Mouse (Mus musculus) cerebellum, adult 2 months (tissue): ENCODE results near the gene Fras1. TPM values are rescaled to one million over a fixed set of nuclear protein-coding genes. Genes with fewer than 3 reads are reported as not detected.

Experiments used
- DNase-seq, 2 experiments: peaks; one replicate each; pipeline ENCODE4 v3.0.0; 2021
- H3K27ac ChIP-seq: fragments of 200-500 bp; 2 replicates; pipeline ENCODE4 v1.5.1; 2012; ENCODE audit warnings: low read length, control low read depth, inconsistent platforms; ENCODE audit not compliant: insufficient read depth
- H3K27me3 ChIP-seq: fragments of 200-500 bp; 2 replicates; pipeline ENCODE4 v1.6.1; 2012; ENCODE audit warnings: inconsistent platforms, mild to moderate bottlenecking, low read length, moderate library complexity; ENCODE audit not compliant: control insufficient read depth, insufficient read depth
- H3K4me1 ChIP-seq: fragments of 200-500 bp; 2 replicates; pipeline ENCODE4 v1.6.1; 2011; ENCODE audit warnings: low read length; ENCODE audit not compliant: control insufficient read depth, insufficient read depth
- H3K4me3 ChIP-seq: fragments of 200-500 bp; replicated peaks from 2 replicates; pipeline ENCODE3; 2011; ENCODE audit warnings: mild to moderate bottlenecking, low read depth, low read length, control low read depth; ENCODE audit not compliant: insufficient read depth
- CTCF ChIP-seq: fragments of 200-500 bp; IDR thresholded peaks from 2 replicates; pipeline ENCODE4 v1.5.1; 2011; ENCODE audit warnings: low read depth, mild to moderate bottlenecking, control low read depth, low read length, moderate library complexity, borderline replicate concordance; ENCODE audit not compliant: insufficient read depth
- POLR2A ChIP-seq: fragments of 200-500 bp; IDR thresholded peaks from 2 replicates; pipeline ENCODE4 v1.6.1; 2011; ENCODE audit warnings: low read length, control low read depth, borderline replicate concordance; ENCODE audit not compliant: insufficient read depth
- WGBS: fragments of 180-500 bp; shearing (Covaris S2); methylation state at CpG from one replicate; pipeline ENCODE4 v1.1.7; 2018; 5-methylcytosine and 5-hydroxymethylcytosine counted together
- polyA plus RNA-seq: library from polyadenylated mRNA; depleted of rRNA; stranded (reverse); fragments of >200 nt; gene quantifications from 2 replicates; pipeline ENCODE4 v1.2.3, GENCODE M21; 2012

Gene Fras1
- polyA plus RNA-seq, 1 experiment, result 1.1 TPM

GRCm38 (mm10) chr5:96716273-96717034, 342.7 kb downstream of the Fras1 start:
- Histone ChIP-seq H3K4me3 (no peak overlapping the region), H3K4me1 (no peaks in the 10 kb centered on the region; the same call in 1 of the 2 replicates), H3K27me3 (no peaks in the 10 kb centered on the region; the same call in 1 of the 2 replicates), H3K27ac (no peak overlapping the region)
- 31% methylated on average over 8 of the region's 8 CpGs for WGBS
- DNase-seq, result no peak
- TF ChIP-seq CTCF (no peak), POLR2A (no peak)

- H3K4me1 ChIP-seq, result no peaks in the 10 kb centered on the region; the same call in 1 of the 2 replicates
- H3K4me3 ChIP-seq, result no peak overlapping the region
- no peak for DNase-seq
- 83% methylated on average over 4 of the region's 4 CpGs for WGBS
- no peak overlapping the region for H3K27ac ChIP-seq
- no peak for TF ChIP-seq CTCF
- no peak for TF ChIP-seq POLR2A
- H3K27me3 ChIP-seq, result no peaks in the 10 kb centered on the region
These were observed 343.9 kb downstream of the Fras1 start for GRCm38 (mm10) chr5:96717690-96718089.

GRCm38 (mm10) chr5:96718601-96719000, 344.8 kb downstream of the Fras1 start:
- TF ChIP-seq CTCF (no peak), POLR2A (no peak)
- Histone ChIP-seq H3K27ac (no peak overlapping the region), H3K4me1 (no peaks in the 10 kb centered on the region; the same call in 1 of the 2 replicates), H3K4me3 (no peak overlapping the region), H3K27me3 (no peaks in the 10 kb centered on the region)
- 92% methylated on average over 5 of the region's 5 CpGs for WGBS
- DNase-seq, result no peak

- Histone ChIP-seq H3K4me3 (no peak overlapping the region), H3K27me3 (no peaks in the 10 kb centered on the region), H3K27ac (no peak overlapping the region), H3K4me1 (no peaks in the 10 kb centered on the region; the same call in 1 of the 2 replicates)
- TF ChIP-seq CTCF, result no peak
- TF ChIP-seq POLR2A, result no peak
- WGBS, result 58% methylated on average over 5 of the region's 5 CpGs
- DNase-seq, result no peak
These were observed 345.5 kb downstream of the Fras1 start for GRCm38 (mm10) chr5:96719221-96719620.

GRCm38 (mm10) chr5:96722690-96723089, 348.9 kb downstream of the Fras1 start:
- TF ChIP-seq POLR2A (no peak), CTCF (no peak)
- no peaks in the 10 kb centered on the region for H3K4me1 ChIP-seq
- no peak overlapping the region for H3K4me3 ChIP-seq
- H3K27ac ChIP-seq, result no peak overlapping the region
- no peak for DNase-seq
- H3K27me3 ChIP-seq, result no peaks in the 10 kb centered on the region
- WGBS, result 65% methylated on average over 3 of the region's 3 CpGs

GRCm38 (mm10) chr5:96739138-96739878, 365.6 kb downstream of the Fras1 start:
- TF ChIP-seq CTCF (no peak), POLR2A (no peak)
- Histone ChIP-seq H3K27me3 (no peaks in the 10 kb centered on the region), H3K4me1 (no peaks in the 10 kb centered on the region), H3K27ac (no peak overlapping the region), H3K4me3 (no peak overlapping the region)
- WGBS, result 89% methylated on average over 15 of the region's 15 CpGs
- no peak for DNase-seq

- no peak overlapping the region for H3K4me3 ChIP-seq
- no peak for DNase-seq
- TF ChIP-seq POLR2A (no peak), CTCF (no peak)
- 13% methylated on average over 8 of the region's 8 CpGs for WGBS
- H3K27me3 ChIP-seq, result no peaks in the 10 kb centered on the region
- H3K4me1 ChIP-seq, result no peaks in the 10 kb centered on the region
- no peak overlapping the region for H3K27ac ChIP-seq
These were observed 373.6 kb downstream of the Fras1 start for GRCm38 (mm10) chr5:96747195-96747984.

- Histone ChIP-seq H3K4me1 (no peaks in the 10 kb centered on the region), H3K27me3 (no peaks in the 10 kb centered on the region), H3K27ac (no peak overlapping the region), H3K4me3 (no peak overlapping the region)
- no peak for TF ChIP-seq CTCF
- DNase-seq, result no peak
- 89% methylated on average over 7 of the region's 7 CpGs for WGBS
These were observed 383.9 kb downstream of the Fras1 start for GRCm38 (mm10) chr5:96757615-96758014.
